Mouse (Mus musculus) CH12F3 (cell line): ENCODE results near the gene Bche.

Experiments
- in situ Hi-C: fragments of 300-500 bp; cut with MboI; formaldehyde crosslinking; loops from 2 replicates; pipeline ENCODE4 v1.14.3; 2020; ENCODE audit warnings: low sequenced_read_pairs

Gene Bche

GRCm38 (mm10) chr3:73708410-73708714 is at the start of gene Bche:
Gene Bche, minus strand, starts transcription at chr3:73708415.
- in situ Hi-C loops = no loop called here

GRCm38 (mm10) chr3:73741998-73742397 is 33.8 kb upstream of the Bche start:
- in situ Hi-C loops = no loop called here

- in situ Hi-C loops = no loop called here
Observed at GRCm38 (mm10) chr3:73731677-73732076, 23.5 kb upstream of the Bche start.

GRCm38 (mm10) chr3:73729511-73729910 is 21.3 kb upstream of the Bche start:
- in situ Hi-C loops = no loop called here

GRCm38 (mm10) chr3:73725711-73726110 is 17.5 kb upstream of the Bche start:
- in situ Hi-C loops = no loop called here

GRCm38 (mm10) chr3:73724869-73725268 is 16.7 kb upstream of the Bche start:
- in situ Hi-C loops = no loop called here

- in situ Hi-C loops = no loop called here
Observed at GRCm38 (mm10) chr3:73717610-73718284, 9.5 kb upstream of the Bche start.

GRCm38 (mm10) chr3:73709871-73710270 is 1.7 kb upstream of the Bche start:
- in situ Hi-C loops = no loop called here

- in situ Hi-C loops = no loop called here
Observed at GRCm38 (mm10) chr3:73707461-73708409, 480 bp downstream of the Bche start.

- in situ Hi-C loops = no loop called here
Observed at GRCm38 (mm10) chr3:73706544-73706943, 1.7 kb downstream of the Bche start.

- in situ Hi-C loops = no loop called here
Observed at GRCm38 (mm10) chr3:73698889-73699288, 9.3 kb downstream of the Bche start.

- in situ Hi-C loops = no loop called here
Observed at GRCm38 (mm10) chr3:73673333-73673732, 34.9 kb downstream of the Bche start.

GRCm38 (mm10) chr3:73668172-73668571 is 40.0 kb downstream of the Bche start:
- in situ Hi-C loops = no loop called here

GRCm38 (mm10) chr3:73667245-73668131 is 40.7 kb downstream of the Bche start:
- in situ Hi-C loops = no loop called here

- in situ Hi-C loops = no loop called here
Observed at GRCm38 (mm10) chr3:73650281-73650680, 57.9 kb downstream of the Bche start.

- in situ Hi-C loops = no loop called here
Observed at GRCm38 (mm10) chr3:73647064-73647463, 61.2 kb downstream of the Bche start.

- in situ Hi-C loops = no loop called here
Observed at GRCm38 (mm10) chr3:73611421-73611820, 96.8 kb downstream of the Bche start.

- in situ Hi-C loops = no loop called here
Observed at GRCm38 (mm10) chr3:73591757-73592533, 116.3 kb downstream of the Bche start.
